Mouse (Mus musculus) embryonic stem cell, embryonic (primary cell): ENCODE measurements around the gene 2010315B03Rik.
"Not testable (repeated sequence)": the region's sequence is repeated elsewhere in the genome, so short reads cannot be mapped to it uniquely, and the experiment has no call there.

Source experiments
- CTCF ChIA-PET, 4 experiments: fragments of 300-600 bp in 2 of 4; fragments of 350-600 bp in 2 of 4; sonication (Branson Sonifier 250); formaldehyde crosslinking; loops; one replicate each; lab custom pipeline; 2022; ENCODE audit warnings: inconsistent platforms in 2 of 4; lab: Charles Lee
- POLR2A ChIA-PET, 4 experiments: fragments of 300-600 bp in 2 of 4; fragments of 350-600 bp in 2 of 4; sonication (Branson Sonifier 250); formaldehyde crosslinking; loops; one replicate each; lab custom pipeline; 2022; ENCODE audit warnings: antibody characterized with exemption in 4 of 4, inconsistent platforms in 1 of 4; lab: Charles Lee

The 2010315B03Rik gene

DNA sequence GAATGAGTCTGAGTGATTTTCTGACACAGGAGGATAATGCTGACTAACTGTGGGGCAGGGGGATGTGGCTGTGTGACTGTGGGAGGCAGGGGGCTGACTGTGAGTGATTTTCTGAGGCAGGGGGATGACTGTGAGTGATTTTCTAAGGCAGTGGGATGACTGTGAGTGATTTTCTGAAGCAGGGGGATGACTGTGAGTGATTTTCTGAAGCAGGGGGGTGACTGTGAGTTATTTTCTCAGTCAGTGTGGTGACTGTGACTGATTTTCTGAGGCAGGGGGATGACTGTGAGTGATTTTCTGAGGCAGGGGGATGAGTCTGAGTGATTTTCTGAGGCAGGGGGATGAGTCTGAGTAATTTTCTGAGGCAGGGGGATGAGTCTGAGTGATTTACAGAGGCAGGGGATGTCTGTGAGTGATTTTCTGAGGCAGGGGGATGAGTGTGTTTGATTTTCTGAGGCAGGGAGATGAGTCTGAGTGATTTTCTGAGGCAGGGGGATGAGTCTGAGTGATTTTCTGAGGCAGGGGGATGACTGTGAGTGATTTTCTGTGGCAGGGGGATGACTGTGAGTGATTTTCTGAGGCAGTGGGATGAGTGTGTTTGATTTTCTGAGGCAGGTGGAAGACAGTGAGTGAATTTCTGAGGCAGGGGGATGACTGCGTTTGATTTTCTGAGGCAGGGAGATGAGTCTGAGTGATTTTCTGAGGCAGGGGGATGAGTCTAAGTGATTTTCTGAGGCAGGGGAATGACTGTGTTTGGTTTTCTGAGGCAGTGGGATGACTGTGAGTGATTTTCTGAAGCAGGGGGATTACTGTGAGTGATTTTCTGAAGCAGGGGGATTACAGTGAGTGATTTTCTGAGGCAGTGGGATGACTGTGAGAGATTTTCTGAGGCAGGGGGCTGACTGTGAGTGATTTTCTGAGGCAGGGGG lies 56.0 kb downstream of the 2010315B03Rik start:
- CTCF ChIA-PET = not testable (repeated sequence)
- POLR2A ChIA-PET = interaction anchor here in 1 of 4 experiments (0.6 kb wide), 1 partner anchor 27 kb away, joined by 3 read pairs; no protein-coding TSS in a partner anchor

DNA sequence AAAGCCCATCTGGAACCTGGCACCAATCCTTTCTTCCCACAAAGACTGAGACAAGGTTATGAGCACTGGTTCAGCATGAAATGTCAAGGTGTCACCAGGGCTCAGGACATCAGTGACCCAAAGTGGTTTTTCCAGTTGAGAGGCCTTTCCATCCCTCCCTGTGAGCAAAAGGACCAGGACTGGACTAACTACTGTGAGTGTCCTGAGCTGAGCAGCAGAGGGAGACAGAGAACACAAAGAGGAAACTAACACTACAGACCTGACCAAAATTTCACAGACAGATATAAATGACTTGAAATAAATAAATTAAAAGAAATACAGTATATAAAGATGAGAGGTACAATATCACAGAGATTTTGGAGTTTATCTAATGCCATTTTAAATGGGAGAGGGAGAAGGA lies 61.1 kb downstream of the 2010315B03Rik start:
- ChIA-PET CTCF (interaction anchor here in 3 of 4 experiments (0.7 to 1.7 kb wide), 7 partner anchors 16 to 326 kb away, joined by 3 to 10 read pairs (median 4); no protein-coding TSS in a partner anchor), POLR2A (interaction anchor here in 3 of 4 experiments (0.6 to 2.0 kb wide), 3 partner anchors 16 kb away, joined by 3 to 10 read pairs (median 5); no protein-coding TSS in a partner anchor)
